Mouse (Mus musculus): ENCODE measurements at regions not wholly inside any gene's neighbourhood (a gene's known extent, or its start where the extent isn't known, plus 50 kb on each side); places are given as distances from the start of the nearest gene placed in this dataset.

GRCm38 (mm10) chr3:53988256-53988655, 124.6 kb upstream of the Ufm1 start:
- no peak for TF ChIP-seq CTCF (IDR thresholded peaks at IDR 0.05; ENCODE audit: borderline replicate concordance, extremely low read depth, insufficient read depth, insufficient read length)
- no peak for TF ChIP-seq POLR2A (IDR thresholded peaks at IDR 0.05; ENCODE audit: borderline replicate concordance, extremely low read depth, insufficient read depth, insufficient read length, poor library complexity, severe bottlenecking)

Data from brain, embryonic 14.5 days (tissue).